Mouse (Mus musculus): ENCODE measurements around the gene Mypop.

The Mypop gene

GRCm38 (mm10) chr7:18990601-18991295 lies at the start of gene Mypop:
Gene Mypop, plus strand, starts transcription at chr7:18991245.
- DNase-seq = peak; percentile 99 to 100

- DNase-seq = no peak
These were observed 48.7 kb upstream of the Mypop start for GRCm38 (mm10) chr7:18942376-18942775.

- DNase-seq = no peak
These were observed 48.2 kb upstream of the Mypop start for GRCm38 (mm10) chr7:18942815-18943214.

- peak; percentile 11 to 44 for DNase-seq
These were observed 42.9 kb upstream of the Mypop start for GRCm38 (mm10) chr7:18948151-18948550.

GRCm38 (mm10) chr7:18949781-18950522 lies 41.1 kb upstream of the Mypop start:
- DNase-seq = no peak

GRCm38 (mm10) chr7:18950523-18951315 lies 40.3 kb upstream of the Mypop start:
- no peak for DNase-seq

- peak; percentile 84 to 85 for DNase-seq
These were observed 39.6 kb upstream of the Mypop start for GRCm38 (mm10) chr7:18951397-18951796.

- DNase-seq = peak; percentile 75 to 84
These were observed 33.3 kb upstream of the Mypop start for GRCm38 (mm10) chr7:18957569-18958383.

GRCm38 (mm10) chr7:18958384-18958766 lies 32.7 kb upstream of the Mypop start:
- no peak for DNase-seq

GRCm38 (mm10) chr7:18959446-18959845 lies 31.6 kb upstream of the Mypop start:
- peak; percentile 38 to 59 for DNase-seq

- peak in 1 of 2 experiments; percentile 16 for DNase-seq
These were observed 28.8 kb upstream of the Mypop start for GRCm38 (mm10) chr7:18962171-18962792.

GRCm38 (mm10) chr7:18962795-18963194 lies 28.2 kb upstream of the Mypop start:
- DNase-seq = peak in 1 of 2 experiments; percentile 8

GRCm38 (mm10) chr7:18963294-18963843 lies 27.7 kb upstream of the Mypop start:
- peak; percentile 18 to 23 for DNase-seq

GRCm38 (mm10) chr7:18965312-18965711 lies 25.7 kb upstream of the Mypop start:
- DNase-seq = no peak

GRCm38 (mm10) chr7:18967603-18968002 lies 23.4 kb upstream of the Mypop start:
- no peak for DNase-seq

- DNase-seq = peak in 1 of 2 experiments; percentile 14
These were observed 20.1 kb upstream of the Mypop start for GRCm38 (mm10) chr7:18970956-18971355.

- no peak for DNase-seq
These were observed 12.7 kb upstream of the Mypop start for GRCm38 (mm10) chr7:18978381-18978780.

- DNase-seq = no peak
These were observed 4.5 kb upstream of the Mypop start for GRCm38 (mm10) chr7:18986503-18986902.

- no peak for DNase-seq
These were observed 3.9 kb upstream of the Mypop start, which contains the start of gene Nanos2 for GRCm38 (mm10) chr7:18987100-18987499. Gene Nanos2, plus strand, starts transcription at chr7:18987400.

GRCm38 (mm10) chr7:18987747-18988146 lies 3.3 kb upstream of the Mypop start:
- DNase-seq = no peak

- no peak for DNase-seq
These were observed 2.3 kb upstream of the Mypop start for GRCm38 (mm10) chr7:18988780-18989179.

- peak in 1 of 2 experiments; percentile 37 for DNase-seq
These were observed 1.1 kb upstream of the Mypop start for GRCm38 (mm10) chr7:18989995-18990394.

Measured in kidney, postnatal 4 days (tissue).